Mouse (Mus musculus): ENCODE results near the gene Gm11937. TPM values are rescaled to one million over a fixed set of nuclear protein-coding genes. Genes with fewer than 3 reads are reported as not detected.
"Not testable (repeated sequence)": the region's sequence is repeated elsewhere in the genome, so short reads cannot be mapped to it uniquely, and the experiment has no call there.

Gene Gm11937
- polyA plus RNA-seq, 1 experiment from 2014 or later = not detected

- not testable (repeated sequence) for ATAC-seq (ENCODE audit: low FRiP score); H3K4me1 ChIP-seq (replicated peaks; ENCODE audit: control insufficient read depth, insufficient read depth, low read length); H3K4me2 ChIP-seq (replicated peaks; ENCODE audit: low read depth, low read length); H3K9ac ChIP-seq (ENCODE audit: low read depth, low read length); H3K36me3 ChIP-seq (ENCODE audit: control insufficient read depth, insufficient read depth, low read length); DNase-seq (ENCODE audit: low spot score); H3K9me3 ChIP-seq (ENCODE audit: control insufficient read depth, low read length); H3K27me3 ChIP-seq (ENCODE audit: control insufficient read depth, insufficient read depth, low read length); H3K27ac ChIP-seq (ENCODE audit: low read depth, low read length); H3K4me3 ChIP-seq (ENCODE audit: low read depth, low read length)
- WGBS = 88% methylated on average over 4 of the region's 6 CpGs
These were observed 12.2 kb downstream of the Gm11937 start, which contains the start of gene Krtap9-3 for GRCm38 (mm10) chr11:99597742-99598141. Gene Krtap9-3 (minus strand): TSS chr11:99598105.

GRCm38 (mm10) chr11:99590981-99591380 is 19.0 kb downstream of the Gm11937 start, which contains the start of gene Krtap1-3:
Gene Krtap1-3 (minus strand): TSS chr11:99591339.
- Histone ChIP-seq H3K4me3 (ENCODE audit: low read depth, low read length) (no peak within 1 kb of the TSS), H3K27ac (ENCODE audit: low read depth, low read length) (no peak within 1 kb of the TSS), H3K36me3 (ENCODE audit: control insufficient read depth, insufficient read depth, low read length) (no peaks in the 10 kb centered on the region), H3K4me1 (replicated peaks; ENCODE audit: control insufficient read depth, insufficient read depth, low read length) (no peaks in the 10 kb centered on the region), H3K4me2 (replicated peaks; ENCODE audit: low read depth, low read length) (no peak within 1 kb of the TSS), H3K9ac (ENCODE audit: low read depth, low read length) (no peak within 1 kb of the TSS), H3K27me3 (ENCODE audit: control insufficient read depth, insufficient read depth, low read length) (no peaks in the 10 kb centered on the region), H3K9me3 (ENCODE audit: control insufficient read depth, low read length) (no peaks in the 10 kb centered on the region)
- WGBS = 86% methylated on average over 4 of the region's 6 CpGs
- ATAC-seq (ENCODE audit: low FRiP score) = no peak
- DNase-seq (ENCODE audit: low spot score) = no peak

- Histone ChIP-seq H3K4me3 (ENCODE audit: low read depth, low read length) (no peak overlapping the region), H3K4me1 (replicated peaks; ENCODE audit: control insufficient read depth, insufficient read depth, low read length) (no peaks in the 10 kb centered on the region), H3K27ac (ENCODE audit: low read depth, low read length) (no peak overlapping the region), H3K9me3 (ENCODE audit: control insufficient read depth, low read length) (no peaks in the 10 kb centered on the region), H3K4me2 (replicated peaks; ENCODE audit: low read depth, low read length) (no peak overlapping the region), H3K9ac (ENCODE audit: low read depth, low read length) (no peak overlapping the region), H3K36me3 (ENCODE audit: control insufficient read depth, insufficient read depth, low read length) (no peaks in the 10 kb centered on the region), H3K27me3 (ENCODE audit: control insufficient read depth, insufficient read depth, low read length) (no peaks in the 10 kb centered on the region)
- DNase-seq (ENCODE audit: low spot score) (no peak), ATAC-seq (ENCODE audit: low FRiP score) (no peak)
- WGBS = 92% methylated on average over 7 of the region's 7 CpGs
These were observed 24.9 kb downstream of the Gm11937 start for GRCm38 (mm10) chr11:99585096-99585495.

GRCm38 (mm10) chr11:99583245-99583704 is 26.7 kb downstream of the Gm11937 start, which contains the start of gene Krtap1-4:
Gene Krtap1-4 (minus strand): TSS chr11:99583654.
- H3K27me3 ChIP-seq (ENCODE audit: control insufficient read depth, insufficient read depth, low read length) = no peaks in the 10 kb centered on the region
- H3K4me3 ChIP-seq (ENCODE audit: low read depth, low read length) = no peak within 1 kb of the TSS
- H3K9ac ChIP-seq (ENCODE audit: low read depth, low read length) = no peak within 1 kb of the TSS
- H3K4me2 ChIP-seq (replicated peaks; ENCODE audit: low read depth, low read length) = no peak within 1 kb of the TSS
- DNase-seq (ENCODE audit: low spot score) (no peak), ATAC-seq (ENCODE audit: low FRiP score) (no peak)
- H3K36me3 ChIP-seq (ENCODE audit: control insufficient read depth, insufficient read depth, low read length) = no peaks in the 10 kb centered on the region
- no peaks in the 10 kb centered on the region for H3K9me3 ChIP-seq (ENCODE audit: control insufficient read depth, low read length)
- WGBS = 73% methylated on average over 4 of the region's 5 CpGs
- H3K4me1 ChIP-seq (replicated peaks; ENCODE audit: control insufficient read depth, insufficient read depth, low read length) = no peaks in the 10 kb centered on the region
- H3K27ac ChIP-seq (ENCODE audit: low read depth, low read length) = no peak within 1 kb of the TSS

GRCm38 (mm10) chr11:99581564-99581963 is 28.4 kb downstream of the Gm11937 start:
- Histone ChIP-seq H3K4me1 (replicated peaks; ENCODE audit: control insufficient read depth, insufficient read depth, low read length) (no peaks in the 10 kb centered on the region), H3K4me3 (ENCODE audit: low read depth, low read length) (no peak overlapping the region), H3K9ac (ENCODE audit: low read depth, low read length) (no peak overlapping the region), H3K36me3 (ENCODE audit: control insufficient read depth, insufficient read depth, low read length) (no peaks in the 10 kb centered on the region), H3K4me2 (replicated peaks; ENCODE audit: low read depth, low read length) (no peak overlapping the region), H3K27me3 (ENCODE audit: control insufficient read depth, insufficient read depth, low read length) (no peaks in the 10 kb centered on the region), H3K27ac (ENCODE audit: low read depth, low read length) (no peak overlapping the region), H3K9me3 (ENCODE audit: control insufficient read depth, low read length) (no peaks in the 10 kb centered on the region)
- ATAC-seq (ENCODE audit: low FRiP score) (no peak), DNase-seq (ENCODE audit: low spot score) (no peak)
- 88% methylated on average over 6 of the region's 6 CpGs for WGBS

- H3K4me2 ChIP-seq (replicated peaks; ENCODE audit: low read depth, low read length) = no peak overlapping the region
- H3K27me3 ChIP-seq (ENCODE audit: control insufficient read depth, insufficient read depth, low read length) = no peaks in the 10 kb centered on the region
- H3K4me1 ChIP-seq (replicated peaks; ENCODE audit: control insufficient read depth, insufficient read depth, low read length) = no peaks in the 10 kb centered on the region
- H3K27ac ChIP-seq (ENCODE audit: low read depth, low read length) = no peak overlapping the region
- no peaks in the 10 kb centered on the region for H3K36me3 ChIP-seq (ENCODE audit: control insufficient read depth, insufficient read depth, low read length)
- ATAC-seq (ENCODE audit: low FRiP score) (no peak), DNase-seq (ENCODE audit: low spot score) (no peak)
- no peaks in the 10 kb centered on the region for H3K9me3 ChIP-seq (ENCODE audit: control insufficient read depth, low read length)
- 89% methylated on average over 5 of the region's 5 CpGs for WGBS
- no peak overlapping the region for H3K9ac ChIP-seq (ENCODE audit: low read depth, low read length)
- no peak overlapping the region for H3K4me3 ChIP-seq (ENCODE audit: low read depth, low read length)
These were observed 28.9 kb downstream of the Gm11937 start for GRCm38 (mm10) chr11:99581051-99581450.

- H3K4me1 ChIP-seq (replicated peaks; ENCODE audit: control insufficient read depth, insufficient read depth, low read length) = no peaks in the 10 kb centered on the region
These were observed 29.4 kb downstream of the Gm11937 start, which contains the start of gene Krtap1-5 for GRCm38 (mm10) chr11:99580636-99581035. Gene Krtap1-5 (minus strand): TSS chr11:99581016.

GRCm38 (mm10) chr11:99574106-99574505 is 35.9 kb downstream of the Gm11937 start:
- Histone ChIP-seq H3K4me1 (replicated peaks; ENCODE audit: control insufficient read depth, insufficient read depth, low read length) (no peaks in the 10 kb centered on the region), H3K9ac (ENCODE audit: low read depth, low read length) (peak overlapping the region; percentile 42; the same call in 1 of the 2 replicates), H3K27me3 (ENCODE audit: control insufficient read depth, insufficient read depth, low read length) (no peaks in the 10 kb centered on the region), H3K27ac (ENCODE audit: low read depth, low read length) (no peak overlapping the region), H3K9me3 (ENCODE audit: control insufficient read depth, low read length) (no peaks in the 10 kb centered on the region), H3K4me2 (replicated peaks; ENCODE audit: low read depth, low read length) (peak overlapping the region; percentile 32; the same call in 1 of the 2 replicates), H3K4me3 (ENCODE audit: low read depth, low read length) (no peak overlapping the region), H3K36me3 (ENCODE audit: control insufficient read depth, insufficient read depth, low read length) (no peaks in the 10 kb centered on the region)
- 6% methylated on average over 7 of the region's 7 CpGs for WGBS
- ATAC-seq (ENCODE audit: low FRiP score) (peak; percentile 63), DNase-seq (ENCODE audit: low spot score) (peak; percentile 87)

More at GRCm38 (mm10) chr11:99580636-99581035, 29.4 kb downstream of the Gm11937 start, which contains the start of gene Krtap1-5:
- H3K4me2 ChIP-seq (replicated peaks; ENCODE audit: low read depth, low read length) = no peak within 1 kb of the TSS
- DNase-seq (ENCODE audit: low spot score) = no peak
- H3K27me3 ChIP-seq (ENCODE audit: control insufficient read depth, insufficient read depth, low read length) = no peaks in the 10 kb centered on the region
- no peaks in the 10 kb centered on the region for H3K9me3 ChIP-seq (ENCODE audit: control insufficient read depth, low read length)
- H3K36me3 ChIP-seq (ENCODE audit: control insufficient read depth, insufficient read depth, low read length) = no peaks in the 10 kb centered on the region
- no peak within 1 kb of the TSS for H3K27ac ChIP-seq (ENCODE audit: low read depth, low read length)
- ATAC-seq (ENCODE audit: low FRiP score) = no peak
- H3K9ac ChIP-seq (ENCODE audit: low read depth, low read length) = no peak within 1 kb of the TSS
- 97% methylated on average over 6 of the region's 6 CpGs for WGBS
- H3K4me3 ChIP-seq (ENCODE audit: low read depth, low read length) = no peak within 1 kb of the TSS

GRCm38 (mm10) chr11:99573164-99573563 is 36.8 kb downstream of the Gm11937 start:
- 46% methylated on average over 4 of the region's 4 CpGs for WGBS
- Histone ChIP-seq H3K4me1 (replicated peaks; ENCODE audit: control insufficient read depth, insufficient read depth, low read length) (no peaks in the 10 kb centered on the region), H3K27ac (ENCODE audit: low read depth, low read length) (no peak overlapping the region), H3K9ac (ENCODE audit: low read depth, low read length) (no peak overlapping the region), H3K27me3 (ENCODE audit: control insufficient read depth, insufficient read depth, low read length) (no peaks in the 10 kb centered on the region), H3K9me3 (ENCODE audit: control insufficient read depth, low read length) (no peaks in the 10 kb centered on the region), H3K4me2 (replicated peaks; ENCODE audit: low read depth, low read length) (no peak overlapping the region), H3K4me3 (ENCODE audit: low read depth, low read length) (no peak overlapping the region), H3K36me3 (ENCODE audit: control insufficient read depth, insufficient read depth, low read length) (no peaks in the 10 kb centered on the region)
- no peak for DNase-seq (ENCODE audit: low spot score)
- ATAC-seq (ENCODE audit: low FRiP score) = no peak

Measured in hindbrain, embryonic 11.5 days (tissue).